Mouse (Mus musculus) embryonic facial prominence, embryonic 15.5 days (tissue): ENCODE results near the gene Homer3. TPM values are rescaled to one million over a fixed set of nuclear protein-coding genes. Genes with fewer than 3 reads are reported as not detected.

Experiments used
- ATAC-seq: fragments of 200-750 bp; cut with Nextera tagmentation; 2 replicates; pipeline ENCODE4 v1.8.0; 2017; ENCODE audit warnings: low read depth, moderate TSS enrichment; ENCODE audit not compliant: insufficient number of reproducible peaks, low FRiP score, low TSS enrichment
- H3K27ac ChIP-seq: fragments of 300-500 bp; sonication (generic); replicated peaks from 2 replicates; pipeline ENCODE4 v1.5.1; 2015; ENCODE audit warnings: mild to moderate bottlenecking, inconsistent platforms
- H3K27me3 ChIP-seq: fragments of 300-500 bp; sonication (generic); 2 replicates; pipeline ENCODE4 v1.6.1; 2015; ENCODE audit warnings: inconsistent platforms
- H3K36me3 ChIP-seq: fragments of 300-500 bp; sonication (generic); 2 replicates; pipeline ENCODE4 v1.6.1; 2015; ENCODE audit warnings: mild to moderate bottlenecking, inconsistent platforms
- H3K4me1 ChIP-seq: fragments of 300-500 bp; sonication (generic); 2 replicates; pipeline ENCODE4 v1.6.1; 2015; ENCODE audit warnings: inconsistent platforms
- H3K4me2 ChIP-seq: fragments of 300-500 bp; sonication (generic); replicated peaks from 2 replicates; pipeline ENCODE4 v1.6.1; 2015; ENCODE audit warnings: mild to moderate bottlenecking, inconsistent platforms
- H3K4me3 ChIP-seq: fragments of 300-500 bp; sonication (generic); replicated peaks from 2 replicates; pipeline ENCODE4 v1.5.1; 2015; ENCODE audit warnings: mild to moderate bottlenecking, inconsistent platforms
- H3K9ac ChIP-seq: fragments of 300-500 bp; sonication (generic); 2 replicates; pipeline ENCODE4 v1.6.1; 2015; ENCODE audit warnings: inconsistent platforms
- H3K9me3 ChIP-seq: fragments of 300-500 bp; sonication (generic); replicated peaks from 2 replicates; pipeline ENCODE4 v1.6.1; 2016; ENCODE audit warnings: inconsistent platforms
- WGBS: fragments of 180-500 bp; shearing (Covaris S2); methylation state at CpG from one replicate; pipeline ENCODE4 v1.1.7; 2015; 5-methylcytosine and 5-hydroxymethylcytosine counted together
- polyA plus RNA-seq: library from polyadenylated mRNA; unstranded; fragments of >200 nt; fragmentation: Nextera tagmentation; extraction: Ambion mirVana; gene quantifications from 2 replicates; pipeline ENCODE4 v1.2.1, GENCODE M21; 2015

Gene Homer3
- polyA plus RNA-seq, 1 experiment from 2014 or later: 49.4 TPM

- peak overlapping the region; percentile 61 for H3K4me3 ChIP-seq
- H3K9me3 ChIP-seq: no peaks in the 10 kb centered on the region
- WGBS: 13% methylated on average over 15 of the region's 15 CpGs
- H3K4me2 ChIP-seq: peak overlapping the region; percentile 86
- H3K9ac ChIP-seq: peak overlapping the region; percentile 64; the same call in 1 of the 2 replicates
- peaks cover 35% of the 10 kb centered on the region for H3K36me3 ChIP-seq
- H3K27me3 ChIP-seq: no peaks in the 10 kb centered on the region
- peak overlapping the region; percentile 81; the same call in 1 of the 2 replicates for H3K27ac ChIP-seq
- peak; percentile 66 for ATAC-seq
- H3K4me1 ChIP-seq: peaks cover 36% of the 10 kb centered on the region
Observed at GRCm38 (mm10) chr8:70316511-70317504, 34.2 kb downstream of the Homer3 start.

GRCm38 (mm10) chr8:70317872-70318271 lies 35.2 kb downstream of the Homer3 start:
- Histone ChIP-seq H3K27ac (no peak overlapping the region), H3K36me3 (peaks cover 26% of the 10 kb centered on the region), H3K9me3 (no peaks in the 10 kb centered on the region), H3K9ac (no peak overlapping the region), H3K4me3 (no peak overlapping the region), H3K27me3 (no peaks in the 10 kb centered on the region), H3K4me2 (no peak overlapping the region), H3K4me1 (peaks cover 36% of the 10 kb centered on the region)
- 77% methylated on average over 5 of the region's 5 CpGs for WGBS
- ATAC-seq: no peak

- Histone ChIP-seq H3K27ac (no peak overlapping the region), H3K4me1 (no peaks in the 10 kb centered on the region), H3K9me3 (no peaks in the 10 kb centered on the region), H3K4me3 (no peak overlapping the region), H3K36me3 (peaks cover 37% of the 10 kb centered on the region), H3K4me2 (no peak overlapping the region), H3K9ac (no peak overlapping the region), H3K27me3 (no peaks in the 10 kb centered on the region)
- no peak for ATAC-seq
- 93% methylated on average over 3 of the region's 3 CpGs for WGBS
Observed at GRCm38 (mm10) chr8:70323716-70324115, 41.1 kb downstream of the Homer3 start.

- WGBS: 93% methylated on average over 6 of the region's 6 CpGs
Observed at GRCm38 (mm10) chr8:70327512-70327911, 44.9 kb downstream of the Homer3 start.

GRCm38 (mm10) chr8:70329124-70329834 lies 46.7 kb downstream of the Homer3 start, which contains the start of gene Gdf1:
TSS of gene Gdf1 (plus strand) at chr8:70329817.
- Histone ChIP-seq H3K4me3 (peak within 1 kb of the TSS; percentile 4; the same call in 1 of the 2 replicates), H3K27me3 (0 out of 2 replicates have a peak, but pooled peaks cover 4% of the 10 kb centered on the region), H3K4me1 (peaks cover 27% of the 10 kb centered on the region), H3K36me3 (peaks cover 47% of the 10 kb centered on the region), H3K27ac (no peak within 1 kb of the TSS), H3K9ac (no peak within 1 kb of the TSS), H3K4me2 (peak within 1 kb of the TSS; percentile 34), H3K9me3 (no peaks in the 10 kb centered on the region)
- 33% methylated on average over 14 of the region's 14 CpGs for WGBS
- ATAC-seq: no peak

More at GRCm38 (mm10) chr8:70327512-70327911, 44.9 kb downstream of the Homer3 start:
- H3K36me3 ChIP-seq: peaks cover 36% of the 10 kb centered on the region
- H3K27ac ChIP-seq: no peak overlapping the region
- H3K9ac ChIP-seq: no peak overlapping the region
- H3K4me2 ChIP-seq: no peak overlapping the region
- H3K4me1 ChIP-seq: peaks cover 26% of the 10 kb centered on the region
- 0 out of 2 replicates have a peak, but pooled peaks cover 4% of the 10 kb centered on the region for H3K27me3 ChIP-seq
- ATAC-seq: no peak
- no peak overlapping the region for H3K4me3 ChIP-seq
- no peaks in the 10 kb centered on the region for H3K9me3 ChIP-seq

GRCm38 (mm10) chr8:70329835-70330740 lies 47.5 kb downstream of the Homer3 start:
- Histone ChIP-seq H3K4me1 (peaks cover 27% of the 10 kb centered on the region), H3K4me2 (peak overlapping the region; percentile 34), H3K27ac (no peak overlapping the region), H3K4me3 (0 out of 2 replicates have a peak overlapping the region, but pooled peaks have one; percentile 4), H3K9ac (no peak overlapping the region), H3K9me3 (no peaks in the 10 kb centered on the region), H3K36me3 (peaks cover 49% of the 10 kb centered on the region), H3K27me3 (0 out of 2 replicates have a peak, but pooled peaks cover 4% of the 10 kb centered on the region)
- whole genome bisulfite sequencing: 15% methylated on average over 45 of the region's 45 CpGs
- 0 out of 2 replicates have a peak, but pooled peaks have one; percentile 16 for ATAC-seq

GRCm38 (mm10) chr8:70330741-70331364 lies 48.2 kb downstream of the Homer3 start:
- Histone ChIP-seq H3K9me3 (no peaks in the 10 kb centered on the region), H3K4me1 (peaks cover 27% of the 10 kb centered on the region), H3K4me3 (peak overlapping the region; percentile 4; the same call in 1 of the 2 replicates), H3K27me3 (0 out of 2 replicates have a peak, but pooled peaks cover 4% of the 10 kb centered on the region), H3K27ac (no peak overlapping the region), H3K9ac (no peak overlapping the region), H3K36me3 (peaks cover 57% of the 10 kb centered on the region), H3K4me2 (peak overlapping the region; percentile 34)
- peak; percentile 29 for ATAC-seq
- 37% methylated on average over 53 of the region's 53 CpGs for WGBS

GRCm38 (mm10) chr8:70331526-70331925 lies 48.9 kb downstream of the Homer3 start:
- Histone ChIP-seq H3K36me3 (peaks cover 64% of the 10 kb centered on the region), H3K4me3 (no peak overlapping the region), H3K27me3 (0 out of 2 replicates have a peak, but pooled peaks cover 4% of the 10 kb centered on the region), H3K9ac (no peak overlapping the region), H3K4me1 (peaks cover 27% of the 10 kb centered on the region), H3K9me3 (no peaks in the 10 kb centered on the region), H3K27ac (no peak overlapping the region), H3K4me2 (no peak overlapping the region)
- ATAC-seq: no peak
- WGBS: 70% methylated on average over 19 of the region's 19 CpGs

GRCm38 (mm10) chr8:70332070-70332877 lies 49.6 kb downstream of the Homer3 start:
- Histone ChIP-seq H3K27ac (no peak overlapping the region), H3K4me1 (peaks cover 27% of the 10 kb centered on the region), H3K9me3 (no peaks in the 10 kb centered on the region), H3K36me3 (peaks cover 69% of the 10 kb centered on the region), H3K27me3 (0 out of 2 replicates have a peak, but pooled peaks cover 4% of the 10 kb centered on the region), H3K9ac (no peak overlapping the region), H3K4me3 (no peak overlapping the region), H3K4me2 (no peak overlapping the region)
- peak; percentile 77 for ATAC-seq
- 26% methylated on average over 40 of the region's 41 CpGs for WGBS
